Mouse (Mus musculus): Measurements from ENCODE around the gene Hpcal1. TPM values are rescaled to one million over a fixed set of nuclear protein-coding genes. Genes with fewer than 3 reads are reported as not detected.

Hpcal1 gene
- polyA plus RNA-seq, 1 experiment = 65.5 TPM

GRCm38 (mm10) chr12:17698934-17699333 lies 8.3 kb downstream of the Hpcal1 start:
- Histone ChIP-seq H3K4me3 (ENCODE audit: low read depth, low read length) (no peak overlapping the region), H3K9ac (ENCODE audit: low read depth, poor library complexity, severe bottlenecking) (no peak overlapping the region), H3K4me1 (ENCODE audit: control insufficient read depth, insufficient read depth, low read length) (no peaks in the 10 kb centered on the region), H3K27me3 (ENCODE audit: control insufficient read depth, insufficient read depth, low read length, poor library complexity, severe bottlenecking) (no peaks in the 10 kb centered on the region), H3K36me3 (ENCODE audit: control insufficient read depth, insufficient read depth, low read length, poor library complexity, severe bottlenecking) (no peaks in the 10 kb centered on the region), H3K27ac (ENCODE audit: insufficient read depth, low read length) (no peak overlapping the region), H3K9me3 (replicated peaks; ENCODE audit: control insufficient read depth, insufficient read depth, low read length, poor library complexity, severe bottlenecking) (no peaks in the 10 kb centered on the region)
- no peak for TF ChIP-seq EP300 (IDR thresholded peaks at IDR 0.05; ENCODE audit: insufficient read depth, low read depth, low read length)
- TF ChIP-seq CTCF (IDR thresholded peaks at IDR 0.05; ENCODE audit: low read depth, low read length) = no peak
- TF ChIP-seq POLR2A (IDR thresholded peaks at IDR 0.05; ENCODE audit: insufficient read depth, low read length) = no peak

GRCm38 (mm10) chr12:17699480-17699879 lies 8.8 kb downstream of the Hpcal1 start:
- Histone ChIP-seq H3K9me3 (replicated peaks; ENCODE audit: control insufficient read depth, insufficient read depth, low read length, poor library complexity, severe bottlenecking) (no peaks in the 10 kb centered on the region), H3K4me3 (ENCODE audit: low read depth, low read length) (no peak overlapping the region), H3K9ac (ENCODE audit: low read depth, poor library complexity, severe bottlenecking) (no peak overlapping the region), H3K4me1 (ENCODE audit: control insufficient read depth, insufficient read depth, low read length) (no peaks in the 10 kb centered on the region), H3K36me3 (ENCODE audit: control insufficient read depth, insufficient read depth, low read length, poor library complexity, severe bottlenecking) (no peaks in the 10 kb centered on the region), H3K27me3 (ENCODE audit: control insufficient read depth, insufficient read depth, low read length, poor library complexity, severe bottlenecking) (no peaks in the 10 kb centered on the region), H3K27ac (ENCODE audit: insufficient read depth, low read length) (no peak overlapping the region)
- no peak for TF ChIP-seq EP300 (IDR thresholded peaks at IDR 0.05; ENCODE audit: insufficient read depth, low read depth, low read length)
- no peak for TF ChIP-seq CTCF (IDR thresholded peaks at IDR 0.05; ENCODE audit: low read depth, low read length)
- TF ChIP-seq POLR2A (IDR thresholded peaks at IDR 0.05; ENCODE audit: insufficient read depth, low read length) = no peak

- H3K27me3 ChIP-seq (ENCODE audit: control insufficient read depth, insufficient read depth, low read length, poor library complexity, severe bottlenecking) = no peaks in the 10 kb centered on the region
- no peaks in the 10 kb centered on the region for H3K4me1 ChIP-seq (ENCODE audit: control insufficient read depth, insufficient read depth, low read length)
- no peak overlapping the region for H3K9ac ChIP-seq (ENCODE audit: low read depth, poor library complexity, severe bottlenecking)
- no peak overlapping the region for H3K4me3 ChIP-seq (ENCODE audit: low read depth, low read length)
- H3K36me3 ChIP-seq (ENCODE audit: control insufficient read depth, insufficient read depth, low read length, poor library complexity, severe bottlenecking) = no peaks in the 10 kb centered on the region
- no peak overlapping the region for H3K27ac ChIP-seq (ENCODE audit: insufficient read depth, low read length)
- H3K9me3 ChIP-seq (replicated peaks; ENCODE audit: control insufficient read depth, insufficient read depth, low read length, poor library complexity, severe bottlenecking) = no peaks in the 10 kb centered on the region
- no peak for TF ChIP-seq CTCF (IDR thresholded peaks at IDR 0.05; ENCODE audit: low read depth, low read length)
- no peak for TF ChIP-seq EP300 (IDR thresholded peaks at IDR 0.05; ENCODE audit: insufficient read depth, low read depth, low read length)
- no peak for TF ChIP-seq POLR2A (IDR thresholded peaks at IDR 0.05; ENCODE audit: insufficient read depth, low read length)
These were observed 10.6 kb downstream of the Hpcal1 start for GRCm38 (mm10) chr12:17701131-17701720.

GRCm38 (mm10) chr12:17701795-17702194 lies 11.1 kb downstream of the Hpcal1 start:
- H3K27ac ChIP-seq (ENCODE audit: insufficient read depth, low read length) = no peak overlapping the region
- TF ChIP-seq CTCF (IDR thresholded peaks at IDR 0.05; ENCODE audit: low read depth, low read length) (no peak), EP300 (IDR thresholded peaks at IDR 0.05; ENCODE audit: insufficient read depth, low read depth, low read length) (no peak), POLR2A (IDR thresholded peaks at IDR 0.05; ENCODE audit: insufficient read depth, low read length) (no peak)
- H3K9ac ChIP-seq (ENCODE audit: low read depth, poor library complexity, severe bottlenecking) = no peak overlapping the region
- H3K36me3 ChIP-seq (ENCODE audit: control insufficient read depth, insufficient read depth, low read length, poor library complexity, severe bottlenecking) = no peaks in the 10 kb centered on the region
- no peaks in the 10 kb centered on the region for H3K4me1 ChIP-seq (ENCODE audit: control insufficient read depth, insufficient read depth, low read length)
- no peak overlapping the region for H3K4me3 ChIP-seq (ENCODE audit: low read depth, low read length)
- H3K9me3 ChIP-seq (replicated peaks; ENCODE audit: control insufficient read depth, insufficient read depth, low read length, poor library complexity, severe bottlenecking) = no peaks in the 10 kb centered on the region
- H3K27me3 ChIP-seq (ENCODE audit: control insufficient read depth, insufficient read depth, low read length, poor library complexity, severe bottlenecking) = no peaks in the 10 kb centered on the region

- TF ChIP-seq POLR2A (IDR thresholded peaks at IDR 0.05; ENCODE audit: insufficient read depth, low read length) = no peak
- no peak for TF ChIP-seq EP300 (IDR thresholded peaks at IDR 0.05; ENCODE audit: insufficient read depth, low read depth, low read length)
- TF ChIP-seq CTCF (IDR thresholded peaks at IDR 0.05; ENCODE audit: low read depth, low read length) = no peak
- no peak overlapping the region for H3K4me3 ChIP-seq (ENCODE audit: low read depth, low read length)
- no peaks in the 10 kb centered on the region for H3K9me3 ChIP-seq (replicated peaks; ENCODE audit: control insufficient read depth, insufficient read depth, low read length, poor library complexity, severe bottlenecking)
- H3K4me1 ChIP-seq (ENCODE audit: control insufficient read depth, insufficient read depth, low read length) = no peaks in the 10 kb centered on the region
- no peak overlapping the region for H3K27ac ChIP-seq (ENCODE audit: insufficient read depth, low read length)
- no peaks in the 10 kb centered on the region for H3K36me3 ChIP-seq (ENCODE audit: control insufficient read depth, insufficient read depth, low read length, poor library complexity, severe bottlenecking)
- H3K27me3 ChIP-seq (ENCODE audit: control insufficient read depth, insufficient read depth, low read length, poor library complexity, severe bottlenecking) = no peaks in the 10 kb centered on the region
- H3K9ac ChIP-seq (ENCODE audit: low read depth, poor library complexity, severe bottlenecking) = no peak overlapping the region
These were observed 11.7 kb downstream of the Hpcal1 start for GRCm38 (mm10) chr12:17702257-17702943.

- no peaks in the 10 kb centered on the region for H3K4me1 ChIP-seq (ENCODE audit: control insufficient read depth, insufficient read depth, low read length)
- TF ChIP-seq POLR2A (IDR thresholded peaks at IDR 0.05; ENCODE audit: insufficient read depth, low read length) (no peak), CTCF (IDR thresholded peaks at IDR 0.05; ENCODE audit: low read depth, low read length) (no peak), EP300 (IDR thresholded peaks at IDR 0.05; ENCODE audit: insufficient read depth, low read depth, low read length) (no peak)
These were observed 12.3 kb downstream of the Hpcal1 start for GRCm38 (mm10) chr12:17702944-17703335.

More at GRCm38 (mm10) chr12:17702944-17703335, 12.3 kb downstream of the Hpcal1 start:
- Histone ChIP-seq H3K9me3 (replicated peaks; ENCODE audit: control insufficient read depth, insufficient read depth, low read length, poor library complexity, severe bottlenecking) (no peaks in the 10 kb centered on the region), H3K27me3 (ENCODE audit: control insufficient read depth, insufficient read depth, low read length, poor library complexity, severe bottlenecking) (no peaks in the 10 kb centered on the region), H3K4me3 (ENCODE audit: low read depth, low read length) (no peak overlapping the region), H3K9ac (ENCODE audit: low read depth, poor library complexity, severe bottlenecking) (no peak overlapping the region), H3K36me3 (ENCODE audit: control insufficient read depth, insufficient read depth, low read length, poor library complexity, severe bottlenecking) (no peaks in the 10 kb centered on the region), H3K27ac (ENCODE audit: insufficient read depth, low read length) (no peak overlapping the region)
